ENCODE assay signal across 30 mouse cellular contexts in genomic region chr1:22535049-22535448, GRCm38 (mm10).
"Had no signal": no experiment of that assay in that cellular context is flagged by ENCODE, and none has a peak within 500 bp of the region (broad histone marks: within the 10 kb centered on the region; RNA-seq: fewer than 3 reads in every experiment).

No protein-coding gene starts in this region.

- H3K4me3 ChIP-seq: left cerebral cortex, adult 2 months; limb, embryonic 10.5 days; limb, embryonic 12.5 days; limb, embryonic 13.5 days; limb, embryonic 15.5 days; liver, embryonic 12.5 days; liver, embryonic 13.5 days; liver, embryonic 15.5 days; lung, embryonic 15.5 days; megakaryocyte, embryonic 14.5 days; midbrain, embryonic 10.5 days; midbrain, embryonic 12.5 days; midbrain, embryonic 13.5 days; myocyte; neural tube, embryonic 12.5 days had no signal

- ATAC-seq: liver, embryonic 12.5 days; liver, postnatal 0 days; lung, postnatal 0 days; midbrain, embryonic 13.5 days; midbrain, embryonic 16.5 days had no signal

- H3K9ac ChIP-seq: limb, embryonic 12.5 days; limb, embryonic 13.5 days; limb, embryonic 15.5 days; liver, embryonic 12.5 days; liver, embryonic 13.5 days; liver, embryonic 14.5 days; liver, embryonic 15.5 days; liver, postnatal 0 days; lung, embryonic 15.5 days; midbrain, embryonic 12.5 days; midbrain, embryonic 13.5 days; neural tube, embryonic 12.5 days had no signal

- H3K4me2 ChIP-seq: limb, embryonic 12.5 days; limb, embryonic 13.5 days; limb, embryonic 15.5 days; liver, embryonic 11.5 days; liver, embryonic 12.5 days; liver, embryonic 13.5 days; liver, embryonic 15.5 days; lung, embryonic 15.5 days; midbrain, embryonic 11.5 days; midbrain, embryonic 12.5 days; midbrain, embryonic 13.5 days; neural tube, embryonic 12.5 days had no signal

- H3K27ac ChIP-seq: left cerebral cortex, adult 2 months; limb, embryonic 10.5 days; limb, embryonic 12.5 days; limb, embryonic 13.5 days; limb, embryonic 15.5 days; liver, embryonic 12.5 days; liver, embryonic 13.5 days; liver, embryonic 14.5 days; liver, embryonic 15.5 days; lung, embryonic 15.5 days; macrophage; midbrain, embryonic 10.5 days; midbrain, embryonic 12.5 days; midbrain, embryonic 13.5 days; neural tube, embryonic 12.5 days had no signal

- H3K36me3 ChIP-seq: limb, embryonic 10.5 days; limb, embryonic 12.5 days; limb, embryonic 13.5 days; limb, embryonic 15.5 days; liver, embryonic 12.5 days; liver, embryonic 13.5 days; liver, embryonic 15.5 days; lung, embryonic 15.5 days; midbrain, embryonic 10.5 days; midbrain, embryonic 12.5 days; midbrain, embryonic 13.5 days; neural tube, embryonic 12.5 days had no signal

- H3K4me1 ChIP-seq: limb, embryonic 12.5 days; liver, embryonic 12.5 days; liver, embryonic 13.5 days; liver, embryonic 15.5 days; midbrain, embryonic 12.5 days; neural tube, embryonic 12.5 days had no signal

- H3K9me3 ChIP-seq: limb, embryonic 10.5 days; limb, embryonic 12.5 days; limb, embryonic 13.5 days; limb, embryonic 15.5 days; liver, embryonic 12.5 days; liver, embryonic 13.5 days; liver, embryonic 15.5 days; lung, embryonic 15.5 days; midbrain, embryonic 10.5 days; midbrain, embryonic 12.5 days; midbrain, embryonic 13.5 days; neural tube, embryonic 12.5 days had no signal

- DNase-seq: left cerebral cortex, postnatal 4 days; liver; liver, embryonic 13.5 days; liver, postnatal 0 days; lung, adult 18-20 months; lung, postnatal 10 days; lung, postnatal 14 days; lung, postnatal 36 days; lung, postnatal 4 days; midbrain, embryonic 14.5 days had no signal
